Mouse (Mus musculus) layer of hippocampus, adult 6 months (tissue): ENCODE measurements around the gene Ccdc14. TPM values are rescaled to one million over a fixed set of nuclear protein-coding genes. Genes with fewer than 3 reads are reported as not detected.

Source experiments
- long read RNA-seq, 2 experiments: library from polyadenylated mRNA; unstranded; transcript quantifications; one replicate each; pipeline ENCODE4 v2.0.0; 2019 to 2020
- polyA plus RNA-seq: library from polyadenylated mRNA; unstranded; fragments of <200 nt; fragmentation: Nextera tagmentation; gene quantifications from 2 replicates; pipeline ENCODE4 v1.2.3, GENCODE M21; 2021

Gene Ccdc14
- polyA plus RNA-seq: 0.95 and 1.2 TPM in 2 replicates
- long read RNA-seq, experiment 1, full-length matches to known transcripts: 1 of 6 reads
- long read RNA-seq, experiment 1, partial matches to known transcripts: 4 of 6 reads
- long read RNA-seq, experiment 1, other reads (novel, unspliced or antisense): 1 of 6 reads
- long read RNA-seq, experiment 2, full-length matches to known transcripts: 8 of 19 reads
- long read RNA-seq, experiment 2, partial matches to known transcripts: 6 of 19 reads
- long read RNA-seq, experiment 2, other reads (novel, unspliced or antisense): 5 of 19 reads

GRCm38 (mm10) chr16:34690334-34691144 is at the start of gene Ccdc14:
Gene Ccdc14 (plus strand): TSS chr16:34690616.

GRCm38 (mm10) chr16:34649621-34650020 is 40.8 kb upstream of the Ccdc14 start, which contains the start of gene Ropn1:
Gene Ropn1 (plus strand): TSS chr16:34649921.

GRCm38 (mm10) chr16:34745065-34745585 is 54.7 kb downstream of the Ccdc14 start, which contains the start of gene Mylk:
Gene Mylk (plus strand): TSS chr16:34745210.

Other genes with a start within 250 kb of the Ccdc14 start
- gene Kalrn, start 117.1 kb upstream of the Ccdc14 start, polyA plus RNA-seq: 50.3 and 52.2 TPM in 2 replicates
- gene Ropn1, start 40.7 kb upstream of the Ccdc14 start, polyA plus RNA-seq: 0.13 TPM in 1 of 2 replicates, not detected in the other
- 1.7 and 2.5 TPM in 2 replicates for gene Mylk, start 54.6 kb downstream of the Ccdc14 start, polyA plus RNA-seq